Mouse (Mus musculus) splenic B cell, adult 2 months (primary cell): ENCODE measurements around the gene Nmur1.
A peak's percentile ranks its signal among the peaks of the same experiment; 100 is the strongest.

Experiments
- DNase-seq: peaks from one replicate; pipeline ENCODE4 v3.0.0-alpha.2; 2011; ENCODE audit warnings: low read depth, low spot score
- H3K27me3 ChIP-seq: 2 replicates; pipeline ENCODE4 v1.6.1; 2012; ENCODE audit warnings: mild to moderate bottlenecking, low read length, moderate library complexity, mixed read lengths; ENCODE audit not compliant: control insufficient read depth, poor library complexity, insufficient read depth, severe bottlenecking
- H3K36me3 ChIP-seq: 2 replicates; pipeline ENCODE4 v1.6.1; 2012; ENCODE audit warnings: mild to moderate bottlenecking, low read length, moderate library complexity, mixed read lengths; ENCODE audit not compliant: control insufficient read depth, poor library complexity, insufficient read depth, severe bottlenecking

The Nmur1 gene

DNA sequence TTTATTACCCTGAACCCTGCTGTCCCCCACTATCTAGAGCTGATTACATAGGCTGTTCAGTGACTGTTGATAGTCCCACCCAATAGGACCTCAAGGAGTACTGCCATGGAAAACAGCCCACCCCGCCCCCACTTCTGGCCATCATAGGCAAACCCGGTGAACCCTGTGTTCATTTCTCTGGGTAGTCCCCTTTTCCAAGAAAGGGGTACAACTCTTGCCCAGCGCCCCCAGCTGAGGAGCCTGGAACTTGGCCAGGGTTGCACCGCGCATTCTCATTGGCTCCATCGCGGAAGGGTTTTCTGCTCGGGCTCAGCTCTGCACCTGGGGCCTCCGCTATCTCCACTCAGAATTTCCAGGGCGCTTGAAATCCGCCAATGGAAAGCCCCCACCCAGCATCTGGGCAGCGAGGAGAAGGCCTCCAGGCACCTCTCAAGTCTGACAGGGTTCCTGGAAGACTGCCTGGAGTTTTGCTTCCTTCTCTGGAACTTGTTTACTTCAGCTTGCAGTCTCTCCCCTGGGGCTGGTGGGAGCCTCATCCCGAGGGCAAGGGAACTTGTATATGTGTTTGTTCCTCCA lies 21.7 kb upstream of the Nmur1 start:
- DNase-seq = no peak
- no peaks in the 10 kb centered on the region for H3K27me3 ChIP-seq
- H3K36me3 ChIP-seq = no peaks in the 10 kb centered on the region

DNA sequence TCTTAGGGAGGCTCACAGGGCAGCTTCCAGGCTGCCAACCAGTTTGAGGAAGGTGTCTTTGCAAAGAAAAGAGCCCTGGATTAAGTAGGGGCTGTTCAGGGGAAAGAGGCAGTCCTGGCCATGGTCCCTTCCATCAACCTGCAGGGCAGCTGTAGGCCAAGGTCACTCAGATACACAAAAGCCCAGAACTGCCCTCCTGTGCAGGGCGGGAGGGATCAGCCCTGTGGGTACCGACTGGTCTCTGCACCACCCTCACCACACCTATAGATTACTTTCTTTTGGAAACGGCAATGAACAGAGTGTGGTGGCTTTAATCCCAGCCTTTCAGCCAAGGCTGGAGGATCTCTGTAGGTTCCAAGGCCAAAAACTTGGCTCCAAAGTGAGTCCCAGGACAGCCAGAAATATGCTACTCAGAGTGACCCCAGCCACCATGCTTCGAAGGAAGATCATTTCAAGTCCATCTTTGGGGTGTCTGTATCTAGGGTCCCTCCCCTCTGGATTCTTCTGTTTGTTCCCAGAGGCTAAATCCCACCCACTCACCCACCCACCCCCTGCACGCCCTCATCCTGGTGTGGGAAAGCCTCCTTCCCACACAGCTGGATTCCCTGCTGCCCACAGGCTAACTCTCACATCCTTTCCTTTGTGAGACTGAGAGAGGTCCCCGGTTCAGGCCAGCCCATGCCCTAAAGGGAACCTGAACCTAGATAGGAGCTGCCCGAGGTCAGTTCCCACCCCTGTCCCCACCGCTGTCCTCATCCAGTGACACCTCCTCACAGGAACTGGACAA lies 17.6 kb upstream of the Nmur1 start:
- DNase-seq = no peak
- H3K36me3 ChIP-seq = no peaks in the 10 kb centered on the region
- H3K27me3 ChIP-seq = no peaks in the 10 kb centered on the region

DNA sequence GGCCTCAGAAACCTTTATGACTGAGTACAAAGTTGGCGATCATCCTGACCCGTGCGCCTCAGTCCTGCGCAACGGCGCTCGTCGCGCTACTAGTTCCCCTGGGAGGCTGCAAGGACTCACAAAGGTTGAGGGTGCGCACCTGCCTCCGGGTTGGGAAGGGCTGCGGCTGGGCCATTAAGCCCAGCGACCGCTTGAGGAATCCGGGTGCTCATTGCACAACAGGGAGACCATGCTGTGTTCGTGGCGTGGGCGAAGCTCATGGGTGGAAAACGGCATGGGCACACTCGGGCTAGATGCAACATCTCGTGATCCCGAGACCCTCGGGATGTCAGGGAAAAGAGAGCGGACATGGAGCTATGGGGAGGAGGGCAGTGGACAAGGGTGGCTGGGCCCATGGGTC lies 16.8 kb upstream of the Nmur1 start:
- peak; percentile 78 for DNase-seq
- Histone ChIP-seq H3K36me3 (no peaks in the 10 kb centered on the region), H3K27me3 (no peaks in the 10 kb centered on the region)

DNA sequence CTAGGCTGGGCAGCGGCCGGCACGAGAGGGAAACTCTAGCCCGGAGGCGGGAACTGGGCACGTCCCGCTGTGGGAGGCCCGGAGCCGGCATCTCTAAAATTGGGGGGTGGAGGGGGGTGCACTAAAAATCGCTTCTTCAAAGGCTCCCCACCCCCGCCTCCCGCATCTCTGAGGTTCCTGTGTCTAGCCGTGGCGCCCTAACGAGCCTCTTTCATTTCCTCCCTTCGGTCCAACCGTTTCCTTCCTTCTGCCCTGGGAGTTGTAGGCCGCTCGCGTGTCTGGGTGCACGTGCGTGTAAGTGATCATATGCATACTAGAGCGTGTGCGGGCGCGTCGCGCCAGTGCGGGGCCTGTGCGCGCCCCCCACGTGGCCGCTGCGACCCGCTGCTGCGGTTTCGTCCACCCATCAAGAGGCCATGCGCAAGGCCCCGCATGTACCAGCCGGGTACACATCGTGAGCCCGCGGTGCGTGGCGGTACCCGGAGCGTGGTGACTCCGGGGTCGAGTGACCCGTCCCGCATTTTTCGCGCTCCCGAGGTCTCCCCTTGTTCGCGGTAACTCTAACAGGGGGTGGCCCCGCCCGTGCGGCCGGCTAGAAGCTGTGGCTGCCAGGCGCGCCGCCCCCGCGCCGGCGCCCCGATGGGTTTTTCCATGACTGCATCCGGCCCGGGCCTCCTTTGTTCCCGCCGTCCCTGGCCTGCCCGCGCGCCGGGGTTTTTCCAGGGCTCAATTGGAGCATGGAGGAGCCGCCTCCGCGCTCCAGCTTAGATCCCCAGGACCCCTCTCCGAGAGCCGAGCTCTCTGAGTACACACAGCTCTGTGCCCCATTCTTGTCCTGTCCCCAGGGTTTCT lies 16.2 kb upstream of the Nmur1 start:
- peak; percentile 95 for DNase-seq
- H3K36me3 ChIP-seq = no peaks in the 10 kb centered on the region
- no peaks in the 10 kb centered on the region for H3K27me3 ChIP-seq

DNA sequence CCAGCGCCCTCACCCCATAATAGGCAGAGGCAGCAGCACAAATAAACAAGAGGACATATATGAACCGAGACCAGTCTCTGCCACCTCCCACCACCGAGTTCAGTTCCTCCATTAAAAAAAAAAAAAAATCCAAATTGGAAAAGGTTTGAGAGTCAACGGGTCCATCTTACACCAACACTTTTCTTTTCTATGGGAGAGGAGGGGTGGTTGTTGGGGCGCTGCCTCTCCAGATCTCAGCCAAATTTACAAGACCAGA lies 15.6 kb upstream of the Nmur1 start:
- DNase-seq = no peak
- H3K36me3 ChIP-seq = no peaks in the 10 kb centered on the region

DNA sequence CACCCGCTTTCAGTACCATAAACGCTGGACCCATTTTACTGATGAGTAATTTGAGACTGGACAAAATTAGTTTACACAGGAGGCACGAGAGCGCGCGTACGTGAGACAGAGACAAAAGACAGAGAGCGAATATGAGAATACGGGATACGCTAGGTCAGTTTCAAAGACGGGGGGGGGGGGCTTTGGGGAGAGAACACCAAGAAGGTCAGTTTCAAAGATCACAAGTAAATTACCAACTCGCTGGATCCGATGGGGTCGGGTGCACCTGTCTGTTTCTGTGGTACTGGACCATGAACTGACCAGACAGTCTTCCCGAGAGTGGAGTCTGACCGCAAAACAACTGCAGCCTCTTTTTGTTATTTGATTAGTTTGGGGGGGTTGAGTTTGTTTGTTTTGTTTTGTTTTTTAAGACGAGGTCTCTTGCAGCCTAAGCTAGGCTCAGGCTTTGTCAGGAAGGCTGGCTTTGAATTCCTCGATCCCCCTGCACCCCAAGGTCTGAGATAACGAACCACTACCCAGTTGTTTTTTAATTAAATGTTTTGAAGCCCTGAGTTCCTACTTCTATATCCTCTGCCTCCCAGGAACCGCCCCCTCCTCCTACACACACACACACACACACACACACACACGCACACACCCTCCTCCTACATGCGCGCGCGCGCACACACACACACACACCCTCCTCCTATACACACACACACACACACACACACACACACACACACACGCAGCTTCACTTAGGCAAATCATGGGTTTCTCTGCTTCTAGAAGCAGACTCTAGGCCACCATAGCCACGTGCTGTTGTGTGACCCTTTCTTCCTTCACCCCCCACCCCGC lies 15.1 kb upstream of the Nmur1 start:
- no peaks in the 10 kb centered on the region for H3K27me3 ChIP-seq
- DNase-seq = peak; percentile 90
- no peaks in the 10 kb centered on the region for H3K36me3 ChIP-seq

More for the DNA sequence above, 15.6 kb upstream of the Nmur1 start:
- H3K27me3 ChIP-seq = no peaks in the 10 kb centered on the region

DNA sequence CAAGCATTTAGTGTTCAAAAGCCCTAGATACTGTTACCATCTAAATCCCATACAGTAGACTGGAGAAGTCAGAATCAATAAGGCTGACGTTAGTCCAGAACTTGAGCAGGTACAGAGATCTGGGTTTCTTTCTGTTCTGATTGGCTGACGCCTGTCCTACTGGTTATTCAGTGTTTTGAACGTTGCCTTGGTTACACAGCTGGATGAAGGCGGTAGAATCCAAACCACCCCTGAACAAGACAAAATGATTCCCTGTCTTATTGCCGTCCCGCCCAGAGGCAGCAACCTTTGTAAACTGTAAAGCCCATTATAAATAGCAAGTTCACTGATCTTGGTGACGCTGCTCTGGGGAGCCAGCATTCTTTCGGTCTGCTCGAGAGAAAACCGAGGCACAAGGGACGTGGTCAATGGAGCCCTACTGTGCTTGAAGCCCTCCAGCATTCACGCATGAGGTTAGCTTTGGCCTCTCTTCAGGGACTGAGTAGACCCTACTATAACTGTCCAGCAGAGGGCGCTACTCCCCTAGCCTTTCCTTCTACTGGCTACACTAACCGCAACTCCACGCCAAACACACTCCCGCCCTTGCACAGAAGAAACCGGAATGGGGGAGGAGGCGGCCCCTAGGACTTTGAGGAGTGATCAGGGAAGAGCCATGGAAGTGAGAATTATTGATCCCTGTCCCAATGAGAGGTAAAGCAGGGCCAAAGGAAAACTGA lies 14.3 kb upstream of the Nmur1 start:
- Histone ChIP-seq H3K36me3 (no peaks in the 10 kb centered on the region), H3K27me3 (no peaks in the 10 kb centered on the region)
- peak; percentile 94 for DNase-seq

DNA sequence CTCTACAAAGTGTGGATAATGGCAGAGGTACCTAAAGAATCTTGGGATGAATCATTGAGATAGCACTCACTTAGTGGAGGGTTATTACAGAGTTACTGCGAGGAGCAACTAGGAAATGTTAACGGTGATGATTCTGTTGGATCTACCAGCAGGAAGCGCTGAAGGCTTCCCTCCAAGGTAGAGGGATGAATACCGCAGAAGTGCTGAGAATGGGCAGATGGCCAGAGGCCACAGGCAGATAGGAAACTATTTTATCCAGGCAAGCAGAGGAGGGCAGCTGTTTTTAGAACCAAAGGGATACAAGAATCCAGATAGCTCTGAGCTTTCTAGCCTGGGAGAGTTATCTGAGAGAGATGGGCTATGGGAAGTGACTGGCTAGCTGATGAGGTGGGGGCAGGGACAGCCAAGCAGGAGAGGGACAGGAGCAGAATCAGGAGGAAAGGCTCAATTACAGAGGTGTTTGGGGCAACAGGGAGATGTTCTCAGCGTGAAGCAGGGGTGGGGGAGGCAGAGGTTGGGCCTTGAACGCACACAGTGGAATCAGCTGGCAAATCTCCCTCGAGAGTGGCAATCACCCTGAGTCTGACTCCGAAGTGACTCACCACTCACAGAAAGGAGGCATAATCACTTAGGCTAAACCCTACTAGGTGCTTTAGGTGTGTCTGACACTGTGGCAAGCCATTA lies 13.6 kb upstream of the Nmur1 start:
- H3K27me3 ChIP-seq = no peaks in the 10 kb centered on the region
- H3K36me3 ChIP-seq = no peaks in the 10 kb centered on the region
- no peak for DNase-seq

DNA sequence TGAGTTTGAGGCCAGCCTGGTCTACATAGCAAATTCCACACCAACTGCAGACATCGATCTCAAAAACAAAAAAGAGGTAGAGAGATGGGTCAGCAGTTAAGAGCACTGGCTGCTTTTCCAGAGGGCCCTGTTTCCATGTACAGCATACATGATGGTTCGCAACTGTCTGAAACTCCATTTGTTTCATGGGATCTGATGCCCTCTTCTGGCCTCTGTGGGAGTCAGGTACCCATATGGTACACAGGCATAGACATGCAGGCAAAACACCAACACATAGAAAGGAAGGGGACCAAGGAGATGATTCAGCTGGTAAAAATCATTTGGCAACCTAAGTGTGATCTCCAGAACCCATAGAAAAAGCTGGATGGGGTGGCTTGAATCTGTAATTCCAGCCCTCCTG lies 12.5 kb upstream of the Nmur1 start:
- DNase-seq = peak; percentile 55
- H3K36me3 ChIP-seq = no peaks in the 10 kb centered on the region

DNA sequence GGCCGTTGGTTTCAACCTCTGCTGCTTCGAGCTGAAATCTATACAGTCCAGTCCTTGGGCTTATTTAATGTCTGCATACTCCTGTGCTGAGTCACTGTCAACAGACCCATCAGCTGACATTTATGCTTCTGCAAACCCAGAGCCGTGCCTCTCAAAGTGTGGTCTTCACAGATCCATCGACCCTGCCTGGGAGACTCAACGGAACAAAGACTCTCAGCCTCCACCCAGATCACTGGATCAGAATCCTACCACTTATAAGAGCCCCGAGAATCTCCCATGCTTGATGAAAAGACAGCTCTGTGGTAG lies 11.9 kb upstream of the Nmur1 start:
- Histone ChIP-seq H3K36me3 (no peaks in the 10 kb centered on the region), H3K27me3 (no peaks in the 10 kb centered on the region)
- no peak for DNase-seq

More for the DNA sequence above, 12.5 kb upstream of the Nmur1 start:
- no peaks in the 10 kb centered on the region for H3K27me3 ChIP-seq

DNA sequence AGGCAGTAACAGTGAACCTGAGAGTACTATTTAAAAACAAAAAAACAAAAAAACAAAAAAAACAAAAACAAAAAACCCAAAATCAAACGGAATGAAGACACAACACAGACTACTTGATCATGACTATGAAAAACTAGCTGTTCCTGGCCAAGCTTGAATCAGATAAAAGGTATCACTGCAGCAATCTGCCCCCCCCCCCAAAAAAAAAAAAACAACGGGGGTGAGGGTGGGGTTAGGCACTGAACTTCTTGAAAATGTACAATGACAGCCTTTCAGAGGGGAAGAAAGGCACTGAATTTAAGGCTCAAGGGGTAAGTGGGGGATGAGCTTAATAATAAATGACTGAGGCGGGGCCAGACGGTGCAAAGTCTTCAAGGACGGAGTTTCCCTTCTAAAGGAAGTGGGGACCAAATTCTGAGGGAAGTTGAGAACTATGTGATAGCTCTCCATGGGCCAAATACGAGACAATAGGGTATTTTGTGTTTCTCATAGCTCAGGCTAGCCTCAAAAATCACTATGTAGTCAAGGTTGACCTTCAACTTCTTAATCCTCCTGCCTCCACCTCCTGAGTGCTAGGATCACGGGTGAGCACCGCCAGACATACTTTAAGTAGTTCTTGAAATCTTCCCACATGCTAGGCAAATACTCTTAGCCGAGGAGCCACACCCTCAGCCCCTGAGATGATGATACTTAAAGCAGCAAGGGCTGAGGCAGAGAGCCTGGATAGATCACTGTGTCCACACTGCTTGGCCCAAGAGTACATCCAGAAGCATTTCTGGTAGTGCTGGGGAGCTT lies 11.4 kb upstream of the Nmur1 start:
- DNase-seq = no peak
- no peaks in the 10 kb centered on the region for H3K36me3 ChIP-seq
- H3K27me3 ChIP-seq = no peaks in the 10 kb centered on the region

DNA sequence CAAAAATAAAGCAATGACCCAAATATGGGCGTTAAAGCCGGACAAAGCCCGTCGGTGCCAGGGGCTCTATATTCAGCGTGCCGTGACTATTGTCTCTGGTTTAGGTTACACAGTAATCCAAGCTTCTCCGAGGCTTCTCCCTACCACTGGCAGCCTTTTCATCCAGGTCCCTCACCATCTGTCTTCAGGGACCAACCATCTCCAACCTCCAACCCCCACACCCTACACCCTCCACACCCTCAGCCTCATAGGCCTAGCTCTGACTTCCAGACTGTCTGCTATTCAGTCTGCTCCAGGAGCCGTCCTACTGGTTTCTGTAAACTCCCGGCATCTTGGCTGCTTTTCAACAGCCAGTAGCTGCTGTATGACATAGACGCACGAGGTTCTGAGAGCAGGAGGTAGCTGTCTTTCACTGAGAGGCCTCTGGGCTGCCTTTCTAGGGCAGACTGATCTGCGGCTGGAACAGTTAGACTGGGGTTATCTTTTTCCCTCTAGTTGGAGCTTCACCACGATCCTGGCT lies 9.3 kb upstream of the Nmur1 start:
- peak; percentile 34 for DNase-seq
- H3K36me3 ChIP-seq = no peaks in the 10 kb centered on the region
- H3K27me3 ChIP-seq = no peaks in the 10 kb centered on the region
